Mouse (Mus musculus) spleen, adult 2 months (tissue): ENCODE measurements around the gene Tenm4.

Source experiments
- CTCF ChIP-seq: fragments of 200-500 bp; IDR thresholded peaks from 2 replicates; pipeline ENCODE4 v1.5.1; 2011; ENCODE audit warnings: mild to moderate bottlenecking, inconsistent platforms; ENCODE audit not compliant: insufficient read depth, insufficient read length, insufficient replicate concordance; ENCODE audit errors: extremely low read depth
- POLR2A ChIP-seq: fragments of 200-500 bp; IDR thresholded peaks from 2 replicates; pipeline ENCODE4 v1.6.1; 2011; ENCODE audit warnings: low read depth, low read length, inconsistent platforms

DNA sequence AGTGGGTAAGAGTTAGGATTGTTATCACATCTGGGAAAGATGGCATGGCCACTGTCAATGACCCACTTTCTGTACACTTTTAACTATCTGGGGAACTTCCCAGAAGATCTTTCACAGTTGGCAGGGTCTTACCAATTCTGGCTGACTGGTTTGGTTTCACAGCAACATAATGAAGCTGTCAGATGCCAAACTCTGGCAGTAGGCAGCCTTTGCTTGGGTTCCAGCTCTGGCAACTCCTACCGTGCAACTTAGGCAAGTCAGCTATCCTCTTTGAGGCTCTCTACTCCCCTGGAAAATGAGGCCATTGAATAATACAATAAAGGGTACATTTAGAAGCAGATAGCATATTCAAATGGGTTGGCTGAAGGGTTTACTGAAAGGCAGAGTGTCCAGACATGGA lies 226.9 kb downstream of the Tenm4 start:
- TF ChIP-seq POLR2A: no peak
- no peak for TF ChIP-seq CTCF
